Comparison of ENCODE assay signal across 8 mouse cellular contexts in the genomic region with DNA sequence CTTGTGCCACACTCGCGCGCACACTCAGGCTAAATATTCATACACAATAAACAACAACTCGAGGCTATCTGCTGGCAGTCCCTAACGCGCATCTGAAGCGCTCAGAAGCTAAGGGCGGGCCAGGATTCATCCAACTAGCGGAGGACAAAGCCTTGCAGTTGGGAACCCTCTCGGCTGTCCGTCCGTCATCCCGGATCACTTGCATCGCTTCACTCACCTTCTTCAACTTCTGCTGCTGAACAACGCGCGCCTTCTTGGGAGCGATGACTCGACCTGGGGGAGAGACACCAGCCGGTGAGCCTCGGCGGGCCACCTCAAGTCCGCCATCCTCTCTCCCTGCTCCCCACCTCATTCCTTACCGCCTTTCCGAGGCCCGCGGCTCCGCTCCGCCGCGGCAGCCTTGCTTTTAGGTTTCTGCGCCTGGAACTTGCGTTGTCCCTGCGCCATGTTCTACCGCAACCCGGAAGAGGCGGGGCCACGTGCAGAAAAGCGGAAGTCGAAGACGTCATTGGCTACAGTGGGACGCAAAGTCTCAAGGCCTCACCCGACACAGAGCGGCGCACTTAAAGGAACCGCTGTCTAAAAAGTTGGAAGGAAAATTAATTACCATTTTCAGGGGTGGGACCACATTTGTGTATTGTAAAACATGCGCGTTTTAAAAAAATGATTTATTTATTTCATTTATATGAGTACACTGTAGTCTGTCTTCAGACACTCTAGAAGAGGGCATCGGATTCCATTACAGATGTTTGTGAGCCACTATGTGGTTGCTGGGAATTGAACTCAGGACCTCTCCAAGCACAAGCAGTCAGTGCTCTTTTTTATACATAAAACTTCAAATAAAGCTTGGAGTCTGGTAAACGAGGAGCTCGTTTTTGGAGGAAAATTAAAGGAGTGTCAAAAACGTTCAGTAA. TPM values are rescaled to one million over a fixed set of nuclear protein-coding genes. Genes with fewer than 3 reads are reported as not detected.
DNase-seq lines count a peak whose midpoint lies in the region; ATAC-seq and TF ChIP-seq lines count a peak whose summit lies in the region.

Gene D8Ertd738e (minus strand): TSS at position 463 of the 914 bp plus-strand sequence.

- peak within 1 kb of the TSS; percentile 86 for H3ac ChIP-seq in C2C12 (ENCODE audit: control insufficient read depth, insufficient read length, low read depth)

- peaks cover 21% of the 10 kb centered on the region for H3K79me3 ChIP-seq in C2C12 (ENCODE audit: low read depth)

- H3K4me3 ChIP-seq in C2C12 (ENCODE audit: insufficient read depth, poor library complexity, severe bottlenecking): peak within 1 kb of the TSS; percentile 85
- H3K4me3 ChIP-seq in erythroblast, embryonic 14.5 days (replicated peaks): peak within 1 kb of the TSS; percentile 74
- peak within 1 kb of the TSS; percentile 69 for H3K4me3 ChIP-seq in heart, embryonic 12.5 days
- peak within 1 kb of the TSS; percentile 70 for H3K4me3 ChIP-seq in kidney, postnatal 0 days (replicated peaks; ENCODE audit: low read depth, low read length)
- H3K4me3 ChIP-seq in liver, embryonic 11.5 days (ENCODE audit: low read depth, low read length): peak within 1 kb of the TSS; percentile 96
- peak within 1 kb of the TSS; percentile 95 for H3K4me3 ChIP-seq in stomach, embryonic 14.5 days (ENCODE audit: low read depth, low read length)

- peak within 1 kb of the TSS; percentile 62 for H3K27ac ChIP-seq in heart, embryonic 12.5 days (ENCODE audit: poor library complexity, severe bottlenecking)
- H3K27ac ChIP-seq in kidney, postnatal 0 days: peak within 1 kb of the TSS; percentile 73
- H3K27ac ChIP-seq in liver, embryonic 11.5 days (ENCODE audit: low read depth, low read length): peak within 1 kb of the TSS; percentile 74
- peak within 1 kb of the TSS; percentile 78 for H3K27ac ChIP-seq in stomach, embryonic 14.5 days (ENCODE audit: low read length)

- peaks cover 58% of the 10 kb centered on the region for H3K36me3 ChIP-seq in C2C12 (ENCODE audit: control insufficient read depth, insufficient read depth)
- H3K36me3 ChIP-seq in erythroblast, embryonic 14.5 days (ENCODE audit: control insufficient read depth): peaks cover 66% of the 10 kb centered on the region
- H3K36me3 ChIP-seq in heart, embryonic 12.5 days: peaks cover 68% of the 10 kb centered on the region
- peaks cover 43% of the 10 kb centered on the region for H3K36me3 ChIP-seq in kidney, postnatal 0 days (ENCODE audit: insufficient read depth, low read length)
- peaks cover 38% of the 10 kb centered on the region for H3K36me3 ChIP-seq in liver, embryonic 11.5 days (ENCODE audit: control insufficient read depth, insufficient read depth, low read length)
- H3K36me3 ChIP-seq in stomach, embryonic 14.5 days (ENCODE audit: control insufficient read depth, insufficient read depth, low read length): peaks cover 48% of the 10 kb centered on the region

- no peaks in the 10 kb centered on the region for H3K27me3 ChIP-seq in C2C12 (ENCODE audit: control insufficient read depth, insufficient read depth, insufficient read length)
- H3K27me3 ChIP-seq in erythroblast, embryonic 14.5 days (ENCODE audit: control insufficient read depth): no peaks in the 10 kb centered on the region
- no peaks in the 10 kb centered on the region for H3K27me3 ChIP-seq in heart, embryonic 12.5 days (replicated peaks)
- no peaks in the 10 kb centered on the region for H3K27me3 ChIP-seq in kidney, postnatal 0 days (ENCODE audit: insufficient read depth, low read length)
- H3K27me3 ChIP-seq in liver, embryonic 11.5 days (replicated peaks; ENCODE audit: control insufficient read depth, insufficient read depth, low read length): no peaks in the 10 kb centered on the region
- H3K27me3 ChIP-seq in stomach, embryonic 14.5 days (ENCODE audit: control insufficient read depth, insufficient read depth, low read length): no peaks in the 10 kb centered on the region

- no peak for TF ChIP-seq CTCF in C2C12 (IDR thresholded peaks at IDR 0.05; ENCODE audit: control insufficient read depth, insufficient read depth, insufficient read length)
- no peak for TF ChIP-seq CTCF in brain, embryonic 14.5 days (IDR thresholded peaks at IDR 0.05; ENCODE audit: borderline replicate concordance, extremely low read depth, insufficient read depth, insufficient read length)
- TF ChIP-seq CTCF in kidney, postnatal 0 days (IDR thresholded peaks at IDR 0.05; ENCODE audit: low read depth): no peak; the same call in 1 of the 2 replicates

- peak; percentile 94 for ATAC-seq in heart, embryonic 12.5 days (ENCODE audit: insufficient number of reproducible peaks, low FRiP score)
- ATAC-seq in kidney, postnatal 0 days (replicated peaks; ENCODE audit: low FRiP score, low read depth): peak; percentile 93
- ATAC-seq in liver, embryonic 11.5 days (replicated peaks; ENCODE audit: low FRiP score): peak; percentile 94
- ATAC-seq in stomach, embryonic 14.5 days (ENCODE audit: insufficient number of reproducible peaks, insufficient read depth, low FRiP score, low read depth): peak; percentile 91

- peaks cover 32% of the 10 kb centered on the region for H3K79me2 ChIP-seq in C2C12 (ENCODE audit: control insufficient read depth, insufficient read depth)

- DNase-seq in brain, embryonic 14.5 days (ENCODE audit: low read depth): peak; percentile 98
- peak; percentile 97 for DNase-seq in kidney, postnatal 0 days (ENCODE audit: low spot score)
- peak; percentile 85 for DNase-seq in liver, embryonic 11.5 days (ENCODE audit: low spot score)
- peak; percentile 97 for DNase-seq in naive thymus-derived CD4-positive, alpha-beta T cell, adult 2 months (ENCODE audit: low read depth)

- 0 out of 2 replicates have a peak, but pooled peaks have one; percentile 18 for TF ChIP-seq POLR2A in brain, embryonic 14.5 days (IDR thresholded peaks at IDR 0.05; ENCODE audit: borderline replicate concordance, extremely low read depth, insufficient read depth, insufficient read length, poor library complexity, severe bottlenecking)

- no peaks in the 10 kb centered on the region for H3K9me3 ChIP-seq in erythroblast, embryonic 14.5 days (ENCODE audit: control insufficient read depth, low read length)
- no peaks in the 10 kb centered on the region for H3K9me3 ChIP-seq in heart, embryonic 12.5 days (replicated peaks)
- H3K9me3 ChIP-seq in kidney, postnatal 0 days (replicated peaks; ENCODE audit: low read length): no peaks in the 10 kb centered on the region
- H3K9me3 ChIP-seq in liver, embryonic 11.5 days (ENCODE audit: control insufficient read depth, low read length): no peaks in the 10 kb centered on the region
- H3K9me3 ChIP-seq in stomach, embryonic 14.5 days (ENCODE audit: control insufficient read depth, low read depth, low read length): no peaks in the 10 kb centered on the region

- H3K9ac ChIP-seq in heart, embryonic 12.5 days: peak within 1 kb of the TSS; percentile 79
- peak within 1 kb of the TSS; percentile 81 for H3K9ac ChIP-seq in kidney, postnatal 0 days (ENCODE audit: low read depth, low read length)
- H3K9ac ChIP-seq in liver, embryonic 11.5 days (ENCODE audit: low read depth, low read length): peak within 1 kb of the TSS; percentile 95
- H3K9ac ChIP-seq in stomach, embryonic 14.5 days (replicated peaks; ENCODE audit: low read depth, low read length): peak within 1 kb of the TSS; percentile 82

- peaks cover 26% of the 10 kb centered on the region for H3K4me1 ChIP-seq in erythroblast, embryonic 14.5 days (ENCODE audit: control insufficient read depth)
- peaks cover 3% of the 10 kb centered on the region; the same call in 1 of the 2 replicates for H3K4me1 ChIP-seq in heart, embryonic 12.5 days (replicated peaks)
- no peaks in the 10 kb centered on the region for H3K4me1 ChIP-seq in kidney, postnatal 0 days (replicated peaks; ENCODE audit: insufficient read depth, low read length)
- H3K4me1 ChIP-seq in liver, embryonic 11.5 days (replicated peaks; ENCODE audit: control insufficient read depth, insufficient read depth, low read length): peaks cover 5% of the 10 kb centered on the region
- no peaks in the 10 kb centered on the region for H3K4me1 ChIP-seq in stomach, embryonic 14.5 days (ENCODE audit: control insufficient read depth, insufficient read depth, low read length)

- peak within 1 kb of the TSS; percentile 83 for H3K4me2 ChIP-seq in heart, embryonic 12.5 days
- H3K4me2 ChIP-seq in kidney, postnatal 0 days (ENCODE audit: low read length): peak within 1 kb of the TSS; percentile 75
- peak within 1 kb of the TSS; percentile 69 for H3K4me2 ChIP-seq in liver, embryonic 11.5 days
- peak within 1 kb of the TSS; percentile 77 for H3K4me2 ChIP-seq in stomach, embryonic 14.5 days (replicated peaks; ENCODE audit: low read depth, low read length)

- WGBS in heart, embryonic 12.5 days: 4% methylated on average over 52 of the region's 52 CpGs
- 5% methylated on average over 52 of the region's 52 CpGs for WGBS in kidney, postnatal 0 days
- WGBS in liver, embryonic 11.5 days: 3% methylated on average over 52 of the region's 52 CpGs
- WGBS in stomach, embryonic 14.5 days: 3% methylated on average over 52 of the region's 52 CpGs

TF ChIP-seq in C2C12, 6 proteins besides CTCF, POLR2A, EP300 and RAD21:
- no peak for TF ChIP-seq MYOG (IDR thresholded peaks at IDR 0.05; ENCODE audit: control insufficient read depth, extremely low read depth, insufficient read length)
- no peak for TF ChIP-seq FOSL1 (IDR thresholded peaks at IDR 0.05; ENCODE audit: insufficient read depth, low read length, poor library complexity, severe bottlenecking)
- no peak for TF ChIP-seq MYOD1 (IDR thresholded peaks at IDR 0.05; ENCODE audit: control insufficient read depth, insufficient read length, low read depth)
- TF ChIP-seq USF1 (IDR thresholded peaks at IDR 0.05; ENCODE audit: low read depth): peak; percentile 84
- peak; percentile 92 for TF ChIP-seq MAX (IDR thresholded peaks at IDR 0.05)
- TF ChIP-seq CEBPB (IDR thresholded peaks at IDR 0.05; ENCODE audit: low read depth): no peak

RNA-seq across cellular contexts. Expression of gene D8Ertd738e, which starts in this region (rescaled TPM):
- 281 TPM for polyA plus RNA-seq in C2C12 (2012; fragmentation: generic; extraction: Trizol)
- 165 and 185 TPM in 2 replicates for polyA plus RNA-seq in brain, embryonic 14.5 days (2012; rRNA removed)
- polyA plus RNA-seq in erythroblast, embryonic 14.5 days (2012): 43.2 and 62.9 TPM in 2 replicates
- 281 and 286 TPM in 2 replicates for polyA plus RNA-seq in heart, embryonic 12.5 days (2016; fragmentation: Nextera tagmentation; extraction: Ambion mirVana)
- polyA plus RNA-seq in kidney, postnatal 0 days (2015; fragmentation: Nextera tagmentation; extraction: Ambion mirVana): 373 and 388 TPM in 2 replicates
- polyA plus RNA-seq in liver, embryonic 11.5 days (2014; fragmentation: Nextera tagmentation; extraction: Ambion mirVana): 323 and 339 TPM in 2 replicates
- 341 and 358 TPM in 2 replicates for polyA plus RNA-seq in stomach, embryonic 14.5 days (2014; fragmentation: Nextera tagmentation; extraction: Ambion mirVana)

Comparison
In these comparisons a context has a peak if more than half of its experiments do, and no peak if none do; other contexts are left out.
1. Peak in every context shown above with its lines: DNase-seq, ATAC-seq, H3K4me3 ChIP-seq and H3K27ac ChIP-seq.